Mouse (Mus musculus) spleen, adult 2 months (tissue): ENCODE results near the gene Plagl2.

Experiments used
- CTCF ChIP-seq: fragments of 200-500 bp; IDR thresholded peaks from 2 replicates; pipeline ENCODE4 v1.5.1; 2011; ENCODE audit warnings: mild to moderate bottlenecking, inconsistent platforms; ENCODE audit not compliant: insufficient read depth, insufficient read length, insufficient replicate concordance; ENCODE audit errors: extremely low read depth
- POLR2A ChIP-seq: fragments of 200-500 bp; IDR thresholded peaks from 2 replicates; pipeline ENCODE4 v1.6.1; 2011; ENCODE audit warnings: low read depth, low read length, inconsistent platforms

- TF ChIP-seq CTCF (no peak), POLR2A (no peak)
Measured at GRCm38 (mm10) chr2:153256604-153257003, 15.4 kb upstream of the Plagl2 start.
